Mouse (Mus musculus) G1E (cell line): Measurements from ENCODE around the gene Uqcr10.

Source experiments
- CTCF ChIP-seq: IDR thresholded peaks from 2 replicates; pipeline ENCODE4 v1.5.1; 2012; ENCODE audit warnings: low read depth, low read length, inconsistent platforms, mixed read lengths
- GATA1 ChIP-seq: IDR thresholded peaks from 2 replicates; pipeline ENCODE4 v1.6.1; 2012; ENCODE audit warnings: borderline replicate concordance, low read length, inconsistent platforms, mixed read lengths
- GATA2 ChIP-seq: IDR thresholded peaks from 2 replicates; pipeline ENCODE4 v1.6.1; 2012; ENCODE audit warnings: low read depth, low read length, inconsistent platforms, borderline replicate concordance
- POLR2AphosphoS5 ChIP-seq: IDR thresholded peaks from 2 replicates; pipeline ENCODE4 v1.6.1; 2012; ENCODE audit warnings: low read depth, low read length, inconsistent platforms; ENCODE audit not compliant: insufficient replicate concordance
- TAL1 ChIP-seq: conservative IDR thresholded peaks from 2 replicates; pipeline ENCODE4 v1.6.1; 2012; ENCODE audit warnings: low read depth, low read length, inconsistent platforms, mixed read lengths

GRCm38 (mm10) chr11:4671736-4672135 lies 32.4 kb downstream of the Uqcr10 start:
- TF ChIP-seq GATA1 (no peak), GATA2 (no peak), CTCF (no peak), TAL1 (no peak), POLR2AphosphoS5 (no peak)
